Mouse (Mus musculus): ENCODE measurements around the gene Txndc5. TPM values are rescaled to one million over a fixed set of nuclear protein-coding genes. Genes with fewer than 3 reads are reported as not detected.

Gene Txndc5
- total and polyA plus RNA-seq, 3 experiments, result 120 to 145 (median 131) TPM

GRCm38 (mm10) chr13:38543455-38544125, 15.0 kb upstream of the Txndc5 start:
- in situ Hi-C loops (cut with MboI; ENCODE audit: low pct_ligation_motif_present, low pct_unique_long_range_greater_than_20kb, low sequenced_read_pairs) (no loop called here), dilution Hi-C loops (cut with MboI; ENCODE audit: extremely low pct_ligation_motif_present, extremely low pct_unique_long_range_greater_than_20kb, low sequenced_read_pairs) (no loop called here)
- Histone ChIP-seq H3K4me3 (replicated peaks in 1 of 3; ENCODE audit: low read depth in 2 of 3, low read length in 2 of 3, poor library complexity in 1 of 3) (no peak overlapping the region), H3K27me3 (replicated peaks) (no peaks in the 10 kb centered on the region), H3K4me2 (ENCODE audit: insufficient read depth, low read depth, poor library complexity, severe bottlenecking) (no peak overlapping the region), H3K27ac (ENCODE audit: insufficient read depth, low read depth) (no peak overlapping the region), H3K9me3 (replicated peaks; ENCODE audit: low read length) (peaks cover 2% of the 10 kb centered on the region), H3K36me3 (replicated peaks in 1 of 2; ENCODE audit: control insufficient read depth in 1 of 2, insufficient read depth in 1 of 2, low read length in 1 of 2) (no peaks in the 10 kb centered on the region), H3K4me1 (ENCODE audit: control insufficient read depth in 1 of 2, insufficient read depth in 2 of 2) (peaks cover 16 to 50% of the 10 kb centered on the region in 2 experiments), H3K9ac (ENCODE audit: insufficient read depth, low read depth) (no peak overlapping the region), H3K79me2 (replicated peaks; ENCODE audit: control insufficient read depth, extremely low read depth, insufficient read depth, poor library complexity, severe bottlenecking) (no peaks in the 10 kb centered on the region)
- TF ChIP-seq MAZ (IDR thresholded peaks at IDR 0.05; ENCODE audit: low read depth, low read length) (no peak), CHD2 (IDR thresholded peaks at IDR 0.05; ENCODE audit: low read length) (no peak), USF2 (conservative IDR thresholded peaks at IDR 0.05; ENCODE audit: low read depth, low read length) (no peak), KAT2A (IDR thresholded peaks at IDR 0.05; ENCODE audit: insufficient replicate concordance, low read length) (no peak), GABPA (IDR thresholded peaks at IDR 0.05; ENCODE audit: insufficient replicate concordance, low read depth, low read length) (no peak), MAX (IDR thresholded peaks at IDR 0.05; ENCODE audit: low read length) (no peak), RAD21 (IDR thresholded peaks at IDR 0.05; ENCODE audit: low read depth, low read length) (no peak), PAX5 (IDR thresholded peaks at IDR 0.05; ENCODE audit: low read length) (no peak), IRF4 (IDR thresholded peaks at IDR 0.05; ENCODE audit: low read depth, low read length) (no peak), HCFC1 (IDR thresholded peaks at IDR 0.05; ENCODE audit: low read depth, low read length) (no peak), MXI1 (IDR thresholded peaks at IDR 0.05; ENCODE audit: low read depth, low read length) (no peak), CTCF (conservative IDR thresholded peaks at IDR 0.05 in 1 of 2, IDR thresholded peaks at IDR 0.05 in 1 of 2; ENCODE audit: low read depth in 2 of 2, low read length in 2 of 2) (no peak), JUN (IDR thresholded peaks at IDR 0.05; ENCODE audit: insufficient read depth, low read depth, low read length) (no peak)
- DNase-seq (ENCODE audit: extremely low read depth), result no peak

- Histone ChIP-seq H3K4me3 (replicated peaks in 1 of 3; ENCODE audit: low read depth in 2 of 3, low read length in 2 of 3, poor library complexity in 1 of 3) (no peak overlapping the region), H3K4me1 (ENCODE audit: control insufficient read depth in 1 of 2, insufficient read depth in 2 of 2) (peaks cover 6 to 14% of the 10 kb centered on the region in 2 experiments; a peak in 3 of 4 replicates), H3K9me3 (replicated peaks; ENCODE audit: low read length) (peaks cover under 1% of the 10 kb centered on the region), H3K36me3 (replicated peaks in 1 of 2; ENCODE audit: control insufficient read depth in 1 of 2, insufficient read depth in 1 of 2, low read length in 1 of 2) (no peaks in the 10 kb centered on the region), H3K79me2 (replicated peaks; ENCODE audit: control insufficient read depth, extremely low read depth, insufficient read depth, poor library complexity, severe bottlenecking) (no peaks in the 10 kb centered on the region), H3K4me2 (ENCODE audit: insufficient read depth, low read depth, poor library complexity, severe bottlenecking) (no peak overlapping the region), H3K9ac (ENCODE audit: insufficient read depth, low read depth) (no peak overlapping the region), H3K27me3 (replicated peaks) (no peaks in the 10 kb centered on the region), H3K27ac (ENCODE audit: insufficient read depth, low read depth) (no peak overlapping the region)
- DNase-seq (ENCODE audit: extremely low read depth), result no peak
- no peak for TF ChIP-seq GABPA (IDR thresholded peaks at IDR 0.05; ENCODE audit: insufficient replicate concordance, low read depth, low read length)
- no peak for TF ChIP-seq EP300 (IDR thresholded peaks at IDR 0.05; ENCODE audit: low read length)
- TF ChIP-seq SIN3A (IDR thresholded peaks at IDR 0.05; ENCODE audit: low read length), result no peak
- no peak for TF ChIP-seq ZC3H11A (IDR thresholded peaks at IDR 0.05; ENCODE audit: low read depth, low read length)
- in situ Hi-C loops (cut with MboI; ENCODE audit: low pct_ligation_motif_present, low pct_unique_long_range_greater_than_20kb, low sequenced_read_pairs), result no loop called here
- dilution Hi-C loops (cut with MboI; ENCODE audit: extremely low pct_ligation_motif_present, extremely low pct_unique_long_range_greater_than_20kb, low sequenced_read_pairs), result no loop called here
These were observed 10.7 kb upstream of the Txndc5 start for GRCm38 (mm10) chr13:38539192-38539900.

Measured in CH12.LX (cell line).